Mouse (Mus musculus) intestine, embryonic 14.5 days (tissue): ENCODE results near the gene Iqsec1. TPM values are rescaled to one million over a fixed set of nuclear protein-coding genes. Genes with fewer than 3 reads are reported as not detected.

Experiments used
- ATAC-seq: fragments of 200-750 bp; cut with Nextera tagmentation; replicated peaks from 2 replicates; pipeline ENCODE4 v1.8.0; 2017; ENCODE audit warnings: low read depth, moderate number of reproducible peaks, moderate TSS enrichment, moderate library complexity; ENCODE audit not compliant: low FRiP score, low TSS enrichment
- DNase-seq: peaks from one replicate; pipeline ENCODE4 v3.0.0-alpha.2; 2018; ENCODE audit warnings: low spot score
- H3K27ac ChIP-seq: fragments of 300-500 bp; sonication (generic); 2 replicates; pipeline ENCODE4 v1.5.1; 2014; ENCODE audit warnings: low read depth, mild to moderate bottlenecking, control low read depth
- H3K27me3 ChIP-seq: fragments of 300-500 bp; sonication (generic); replicated peaks from 2 replicates; pipeline ENCODE4 v1.6.1; 2014; ENCODE audit warnings: low read length, control low read depth; ENCODE audit not compliant: control insufficient read depth, insufficient read depth
- H3K36me3 ChIP-seq: fragments of 300-500 bp; sonication (generic); 2 replicates; pipeline ENCODE4 v1.6.1; 2014; ENCODE audit warnings: low read length, control low read depth; ENCODE audit not compliant: control insufficient read depth, insufficient read depth
- H3K4me1 ChIP-seq: fragments of 300-500 bp; sonication (generic); replicated peaks from 2 replicates; pipeline ENCODE4 v1.6.1; 2014; ENCODE audit warnings: low read length, control low read depth, mixed read lengths; ENCODE audit not compliant: control insufficient read depth, insufficient read depth
- H3K4me2 ChIP-seq: fragments of 300-500 bp; sonication (generic); 2 replicates; pipeline ENCODE4 v1.6.1; 2014; ENCODE audit warnings: low read length
- H3K4me3 ChIP-seq: fragments of 300-500 bp; sonication (generic); 2 replicates; pipeline ENCODE4 v1.5.1; 2014; ENCODE audit warnings: low read depth, low read length, control low read depth, mixed read lengths
- H3K9ac ChIP-seq: fragments of 300-500 bp; sonication (generic); 2 replicates; pipeline ENCODE4 v1.6.1; 2014; ENCODE audit warnings: mild to moderate bottlenecking, low read length
- H3K9me3 ChIP-seq: fragments of 300-500 bp; sonication (generic); 2 replicates; pipeline ENCODE4 v1.6.1; 2016; ENCODE audit warnings: low read length, control low read depth; ENCODE audit not compliant: control insufficient read depth
- WGBS: fragments of 180-500 bp; shearing (Covaris S2); extraction: QIAGEN DNeasy Blood & Tissue Kit; methylation state at CpG from one replicate; pipeline ENCODE4 v1.1.7; 2014; 5-methylcytosine and 5-hydroxymethylcytosine counted together
- polyA plus RNA-seq: library from polyadenylated mRNA; unstranded; fragments of >200 nt; fragmentation: Nextera tagmentation; extraction: Ambion mirVana; gene quantifications from 2 replicates; pipeline ENCODE4 v1.2.1, GENCODE M21; 2014

Gene Iqsec1
- polyA plus RNA-seq, 1 experiment from 2014 or later, result 13.0 TPM

DNA sequence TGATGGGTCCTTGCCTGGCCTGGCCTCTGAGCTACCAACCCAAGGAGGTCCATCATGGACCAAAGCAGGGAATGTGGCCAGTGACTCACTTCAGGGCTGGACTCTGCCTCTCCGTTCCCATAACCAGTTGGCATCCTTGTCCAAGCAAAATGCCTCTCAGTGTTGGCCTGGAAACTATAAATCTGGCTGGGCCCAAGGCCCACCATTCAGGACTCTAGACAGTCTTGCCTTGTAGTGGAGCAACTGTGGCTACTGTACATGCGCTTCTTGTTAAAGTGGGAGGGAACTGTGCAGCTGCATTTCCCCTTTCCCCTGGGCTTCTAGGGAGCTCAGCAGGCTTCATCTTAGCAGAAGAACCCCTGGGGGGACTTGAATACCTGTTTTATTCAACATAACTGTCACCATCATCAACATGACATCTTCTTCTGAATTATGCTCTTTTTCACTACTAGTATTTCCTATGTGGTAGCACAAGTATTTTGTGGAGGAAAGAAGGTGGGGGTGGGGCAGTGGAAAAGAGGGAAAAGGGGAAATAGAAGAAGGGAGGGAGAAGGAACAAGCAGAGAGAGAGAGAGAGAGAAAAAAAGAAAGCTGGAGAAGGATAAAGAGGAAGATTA is 226.3 kb downstream of the Iqsec1 start:
- Histone ChIP-seq H3K27ac (no peak overlapping the region), H3K9ac (no peak overlapping the region), H3K4me1 (peaks cover 4% of the 10 kb centered on the region; the same call in 1 of the 2 replicates), H3K36me3 (no peaks in the 10 kb centered on the region), H3K4me3 (no peak overlapping the region), H3K9me3 (no peaks in the 10 kb centered on the region), H3K4me2 (no peak overlapping the region), H3K27me3 (no peaks in the 10 kb centered on the region)
- ATAC-seq (no peak), DNase-seq (no peak)
- 87% methylated on average over 2 of the region's 2 CpGs for WGBS

DNA sequence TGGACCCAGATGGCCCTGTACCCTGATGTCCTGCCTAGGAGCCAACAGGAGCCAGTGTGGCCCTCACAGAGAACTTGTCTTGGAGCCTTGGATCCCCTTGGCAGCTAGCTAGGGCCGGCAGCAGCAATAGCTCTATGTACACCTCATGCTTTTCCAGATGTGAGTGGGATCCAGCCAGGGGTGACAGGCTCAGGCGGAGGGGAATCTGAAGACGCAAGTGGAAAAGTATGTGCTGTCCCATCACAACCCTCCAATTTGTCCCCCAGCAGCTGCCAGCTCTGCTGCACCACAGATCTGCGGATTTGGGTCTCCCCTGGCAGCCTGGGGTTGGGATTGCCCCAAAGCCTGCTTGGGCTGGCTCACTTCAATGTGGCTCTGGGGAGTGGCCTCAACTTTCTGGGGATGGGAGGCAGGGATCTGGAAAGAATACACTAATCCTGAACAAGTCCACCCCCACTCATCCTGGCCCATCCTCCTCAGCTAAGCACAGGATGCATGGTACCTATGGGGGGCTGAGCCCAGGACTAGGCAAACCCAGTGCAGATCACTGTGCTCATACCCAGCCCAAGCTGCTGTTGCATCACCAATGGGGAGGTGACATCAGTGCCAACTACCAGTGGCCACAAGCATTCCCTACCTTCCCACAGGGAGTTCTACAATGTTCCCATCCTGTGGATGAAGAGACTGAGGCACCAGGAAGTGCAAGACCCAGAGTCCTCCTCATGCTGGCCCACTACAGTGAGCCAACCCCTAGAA is 227.0 kb downstream of the Iqsec1 start:
- Histone ChIP-seq H3K4me2 (no peak overlapping the region), H3K36me3 (no peaks in the 10 kb centered on the region), H3K4me1 (peaks cover 4% of the 10 kb centered on the region; the same call in 1 of the 2 replicates), H3K9ac (no peak overlapping the region), H3K27ac (no peak overlapping the region), H3K4me3 (no peak overlapping the region), H3K9me3 (no peaks in the 10 kb centered on the region), H3K27me3 (no peaks in the 10 kb centered on the region)
- WGBS, result 90% methylated on average over 4 of the region's 4 CpGs
- ATAC-seq (no peak), DNase-seq (no peak)

DNA sequence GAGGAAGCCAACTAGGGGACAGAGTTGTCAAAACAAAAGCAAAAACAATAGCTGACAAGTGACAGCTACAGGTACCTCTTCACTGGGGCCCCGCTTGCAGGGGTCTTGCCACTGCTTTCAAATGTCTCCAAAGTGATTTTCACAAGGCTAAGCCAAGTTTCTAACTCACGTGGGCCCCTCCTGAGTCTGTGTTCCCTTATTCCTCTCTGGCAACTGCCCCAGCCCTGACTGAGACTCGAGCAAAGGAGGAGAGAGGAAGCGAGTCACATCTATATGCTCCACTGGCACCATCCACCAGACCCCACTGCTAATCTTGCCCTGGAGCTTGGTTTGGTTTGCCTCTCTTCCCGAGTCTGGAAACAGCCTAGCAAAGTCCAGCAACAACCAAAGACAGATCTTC is 227.6 kb downstream of the Iqsec1 start:
- no peak overlapping the region for H3K27ac ChIP-seq
- H3K27me3 ChIP-seq, result no peaks in the 10 kb centered on the region
- H3K36me3 ChIP-seq, result no peaks in the 10 kb centered on the region
- no peak overlapping the region for H3K4me3 ChIP-seq
- DNase-seq (no peak), ATAC-seq (no peak)
- H3K9me3 ChIP-seq, result no peaks in the 10 kb centered on the region
- 71% methylated on average over 5 of the region's 5 CpGs for WGBS
- no peak overlapping the region for H3K9ac ChIP-seq
- H3K4me2 ChIP-seq, result no peak overlapping the region
- peaks cover 4% of the 10 kb centered on the region; the same call in 1 of the 2 replicates for H3K4me1 ChIP-seq

DNA sequence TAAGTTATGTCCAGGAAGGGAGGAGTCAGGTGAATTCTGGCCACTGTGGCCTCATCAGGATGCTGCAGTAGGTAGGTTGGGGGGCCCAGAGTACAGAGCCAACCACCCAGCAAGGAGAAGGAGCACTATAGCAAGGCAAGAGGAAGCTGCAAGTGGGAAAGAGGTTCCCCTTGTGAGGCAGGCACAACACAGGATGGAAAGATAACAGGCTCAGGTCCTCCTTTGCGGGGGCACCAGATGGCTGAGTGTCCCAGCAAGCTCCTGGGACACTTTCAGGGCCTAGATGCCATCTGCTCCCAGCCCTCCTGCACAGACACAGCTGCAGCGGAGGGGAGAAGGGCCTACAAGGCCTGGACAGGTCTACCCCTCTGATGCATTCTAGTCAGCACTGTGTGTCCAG is 228.7 kb downstream of the Iqsec1 start:
- Histone ChIP-seq H3K9ac (no peak overlapping the region), H3K4me2 (no peak overlapping the region), H3K27ac (no peak overlapping the region), H3K4me3 (no peak overlapping the region), H3K9me3 (no peaks in the 10 kb centered on the region), H3K27me3 (no peaks in the 10 kb centered on the region), H3K4me1 (peaks cover 4% of the 10 kb centered on the region; the same call in 1 of the 2 replicates), H3K36me3 (no peaks in the 10 kb centered on the region)
- WGBS, result 86% methylated on average over 2 of the region's 2 CpGs
- DNase-seq (no peak), ATAC-seq (no peak)

DNA sequence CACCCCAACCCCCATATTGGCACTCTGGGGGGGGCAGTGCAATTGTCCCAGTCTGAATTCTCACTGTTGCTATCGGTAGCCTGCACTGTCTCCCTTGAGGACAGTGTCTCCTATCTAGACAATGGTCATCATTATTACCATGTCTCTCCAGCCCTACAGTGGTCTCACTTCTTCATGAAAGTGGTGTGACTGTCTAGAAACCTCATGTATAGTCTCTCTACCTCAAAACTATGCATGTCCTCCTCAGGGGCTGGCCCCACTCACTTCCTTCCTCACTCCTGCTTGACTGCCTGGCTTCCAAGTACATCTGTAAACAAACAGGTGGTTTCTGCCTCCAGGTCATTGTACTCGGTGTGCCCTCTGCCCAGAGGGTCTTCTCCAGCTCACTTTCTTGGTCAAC is 230.3 kb downstream of the Iqsec1 start:
- no peaks in the 10 kb centered on the region for H3K4me1 ChIP-seq
- no peaks in the 10 kb centered on the region for H3K36me3 ChIP-seq
- no peak overlapping the region for H3K4me3 ChIP-seq
- WGBS, result 82% methylated on average over 2 of the region's 2 CpGs
- DNase-seq, result no peak
- ATAC-seq, result no peak
- no peaks in the 10 kb centered on the region for H3K27me3 ChIP-seq
- no peak overlapping the region for H3K27ac ChIP-seq
- no peak overlapping the region for H3K9ac ChIP-seq
- no peaks in the 10 kb centered on the region for H3K9me3 ChIP-seq
- H3K4me2 ChIP-seq, result no peak overlapping the region

DNA sequence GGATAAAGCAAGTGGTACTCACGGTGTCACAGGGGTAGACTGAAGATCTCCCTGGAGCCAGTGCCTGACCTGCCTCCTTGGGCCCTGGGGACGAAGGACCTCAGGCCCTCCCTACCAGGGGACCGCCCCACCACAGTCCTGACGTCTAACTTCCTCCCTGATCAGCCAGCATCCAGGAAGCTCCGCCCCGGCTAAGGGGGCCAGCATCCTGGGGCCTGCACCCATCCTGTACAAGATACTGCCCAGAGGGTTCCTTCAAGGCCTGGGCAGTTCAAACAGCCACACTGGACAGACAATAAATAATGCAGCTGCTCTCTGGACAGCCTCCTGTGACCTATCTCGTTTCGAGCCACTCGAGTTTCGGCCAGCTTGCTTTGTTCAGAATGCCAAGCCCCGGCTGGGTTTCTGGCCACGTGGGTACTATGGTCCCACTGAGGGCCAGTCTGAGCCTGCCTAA is 231.0 kb downstream of the Iqsec1 start:
- no peak for ATAC-seq
- 68% methylated on average over 12 of the region's 12 CpGs for WGBS
- H3K4me1 ChIP-seq, result no peaks in the 10 kb centered on the region

DNA sequence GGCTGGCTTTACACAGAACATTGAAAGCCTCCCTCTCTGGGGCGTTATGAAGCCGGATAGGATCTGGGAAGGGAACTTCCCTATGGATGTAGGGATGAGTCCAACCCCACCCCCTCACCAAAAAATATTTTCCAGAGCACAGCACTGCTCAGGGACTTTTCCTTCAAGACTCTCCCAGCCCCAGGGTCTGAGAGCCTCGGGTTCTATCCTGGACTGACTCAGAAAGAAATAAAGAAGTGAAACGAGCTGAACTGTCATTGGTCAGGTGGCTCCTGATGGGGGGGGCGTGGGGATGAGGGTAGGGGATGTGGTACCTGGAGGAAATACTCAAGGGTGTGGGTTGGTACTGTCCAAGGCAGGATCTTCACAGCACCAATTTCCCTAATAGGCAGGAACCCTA is 231.9 kb downstream of the Iqsec1 start:
- no peak for ATAC-seq
- H3K36me3 ChIP-seq, result no peaks in the 10 kb centered on the region

More for the DNA sequence above, 231.0 kb downstream of the Iqsec1 start:
- Histone ChIP-seq H3K9ac (no peak overlapping the region), H3K36me3 (no peaks in the 10 kb centered on the region), H3K4me3 (no peak overlapping the region), H3K9me3 (no peaks in the 10 kb centered on the region), H3K4me2 (no peak overlapping the region), H3K27me3 (no peaks in the 10 kb centered on the region), H3K27ac (no peak overlapping the region)
- DNase-seq, result no peak

DNA sequence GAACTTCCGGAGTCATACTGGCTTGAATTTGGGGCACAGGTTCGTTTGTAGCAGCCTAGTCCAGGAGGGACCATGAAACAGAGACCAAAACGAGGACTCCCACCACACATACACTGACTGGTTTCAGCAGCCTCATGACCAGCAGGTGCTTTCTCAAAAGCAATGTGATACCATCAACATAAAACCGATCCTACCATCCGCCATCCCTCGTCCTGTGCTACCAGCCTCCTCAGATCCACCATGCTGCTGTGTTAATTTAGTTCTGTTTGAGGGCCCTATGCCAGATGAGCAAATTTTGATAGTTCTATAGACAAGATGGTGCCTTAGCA is 232.9 kb downstream of the Iqsec1 start:
- ATAC-seq, result no peak
- H3K9ac ChIP-seq, result no peak overlapping the region
- no peaks in the 10 kb centered on the region for H3K9me3 ChIP-seq
- H3K27me3 ChIP-seq, result no peaks in the 10 kb centered on the region
- no peaks in the 10 kb centered on the region for H3K36me3 ChIP-seq
- no peak overlapping the region for H3K4me2 ChIP-seq
- no peak for DNase-seq
- H3K4me3 ChIP-seq, result no peak overlapping the region
- WGBS, result 87% methylated on average over 6 of the region's 6 CpGs
- no peak overlapping the region for H3K27ac ChIP-seq
- H3K4me1 ChIP-seq, result no peaks in the 10 kb centered on the region; the same call in none of the 2 replicates

More for the DNA sequence above, 231.9 kb downstream of the Iqsec1 start:
- H3K4me1 ChIP-seq, result no peaks in the 10 kb centered on the region; the same call in 1 of the 2 replicates
- H3K27me3 ChIP-seq, result no peaks in the 10 kb centered on the region
- DNase-seq, result no peak
- no peak overlapping the region for H3K4me3 ChIP-seq
- H3K4me2 ChIP-seq, result no peak overlapping the region
- H3K9me3 ChIP-seq, result no peaks in the 10 kb centered on the region
- WGBS, result 83% methylated on average over 5 of the region's 5 CpGs
- H3K9ac ChIP-seq, result no peak overlapping the region
- H3K27ac ChIP-seq, result no peak overlapping the region
